Mouse (Mus musculus) central nervous system, embryonic 14 days (tissue): Measurements from ENCODE around the gene Olfr689. TPM values are rescaled to one million over a fixed set of nuclear protein-coding genes. Genes with fewer than 3 reads are reported as not detected.

ENCODE experiments used
- polyA plus RNA-seq: library from polyadenylated mRNA; depleted of rRNA; stranded (reverse); fragments of >200 nt; gene quantifications from 2 replicates; pipeline ENCODE4 v1.2.3, GENCODE M21; 2012; rRNA removed

The Olfr689 gene
- not detected in 2 replicates for polyA plus RNA-seq

DNA sequence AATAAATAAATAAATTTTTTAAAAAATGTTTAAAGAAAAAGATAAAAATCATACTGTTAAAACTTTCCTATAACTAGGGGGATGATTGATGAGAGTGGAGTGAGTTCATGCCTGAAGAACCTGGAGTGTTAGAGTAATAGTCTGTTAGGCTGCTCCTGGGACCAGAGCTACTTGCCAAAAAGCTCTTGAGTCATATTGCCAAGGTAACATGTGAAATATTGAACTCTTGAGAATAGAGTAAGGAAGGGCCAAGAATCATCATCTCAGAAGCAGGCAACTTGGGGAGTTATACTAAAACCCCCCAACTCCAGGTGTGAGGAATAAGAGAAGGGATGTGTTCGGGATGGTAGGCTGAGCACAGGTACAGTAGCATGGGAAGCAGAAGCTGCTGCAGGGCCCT lies at the start of gene Olfr689:
Gene Olfr689 (plus strand): TSS at position 301 of the 400 bp plus-strand sequence.

DNA sequence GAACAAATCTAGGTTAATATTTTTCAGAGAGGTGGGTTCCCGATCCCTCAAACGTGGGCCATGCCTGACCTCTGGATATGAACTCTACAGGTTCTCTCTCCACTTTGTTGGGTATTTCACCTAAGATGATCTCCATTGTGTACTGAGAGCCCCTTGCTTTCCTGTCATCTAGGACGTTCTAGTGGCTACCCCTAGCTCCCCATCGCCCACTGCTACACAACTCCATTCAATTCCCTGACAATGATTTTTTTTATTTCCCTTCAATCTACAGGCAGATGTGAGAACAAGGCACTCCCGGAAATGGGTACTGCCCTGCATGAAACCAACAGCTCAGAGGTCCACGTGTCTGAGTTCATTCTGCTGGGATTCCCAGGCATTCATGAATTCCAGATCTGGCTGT lies 23.2 kb upstream of the Olfr689 start, which contains the start of gene Olfr688:
Gene Olfr688 (plus strand): TSS at position 301 of the 400 bp plus-strand sequence.

GRCm38 (mm10) chr7:105334004-105334403 lies 23.0 kb downstream of the Olfr689 start, which contains the start of gene Olfr690:
Olfr690 (minus strand) TSS chr7:105334104.

GRCm38 (mm10) chr7:105342170-105342569 lies 31.2 kb downstream of the Olfr689 start, which contains the start of gene Olfr691:
Olfr691 (minus strand) TSS chr7:105342270.

GRCm38 (mm10) chr7:105367930-105368329 lies 57.0 kb downstream of the Olfr689 start, which contains the start of gene Olfr692:
Olfr692 (plus strand) TSS chr7:105368230.

Other genes starting within 250 kb of the Olfr689 start
- not detected in 2 replicates for gene Olfr678, start 246.7 kb upstream of the Olfr689 start, polyA plus RNA-seq
- not detected in 2 replicates for gene Olfr679, start 230.0 kb upstream of the Olfr689 start, polyA plus RNA-seq
- gene Olfr680-ps1, start 218.3 kb upstream of the Olfr689 start, polyA plus RNA-seq, result not detected in 2 replicates
- gene Olfr681, start 194.3 kb upstream of the Olfr689 start, polyA plus RNA-seq, result not detected in 2 replicates
- gene Olfr683, start 164.2 kb upstream of the Olfr689 start, polyA plus RNA-seq, result not detected in 2 replicates
- not detected in 2 replicates for gene Olfr684, start 147.5 kb upstream of the Olfr689 start, polyA plus RNA-seq
- gene Olfr685, start 125.2 kb upstream of the Olfr689 start, polyA plus RNA-seq, result not detected in 2 replicates
- gene Olfr686, start 103.7 kb upstream of the Olfr689 start, polyA plus RNA-seq, result not detected in 2 replicates
- not detected in 2 replicates for gene Olfr688, start 23.1 kb upstream of the Olfr689 start, polyA plus RNA-seq
- gene Olfr690, start 22.9 kb downstream of the Olfr689 start, polyA plus RNA-seq, result 0.16 and 0.17 TPM in 2 replicates
- gene Olfr691, start 31.1 kb downstream of the Olfr689 start, polyA plus RNA-seq, result 0.14 and 0.17 TPM in 2 replicates
- not detected in 2 replicates for gene Olfr692, start 57.1 kb downstream of the Olfr689 start, polyA plus RNA-seq
- gene Gm5901, start 63.9 kb downstream of the Olfr689 start, polyA plus RNA-seq, result 0.05 TPM in 1 of 2 replicates, not detected in the other
- gene Fam160a2, start 88.9 kb downstream of the Olfr689 start, polyA plus RNA-seq, result 36.0 and 37.7 TPM in 2 replicates
- gene Cnga4, start 93.4 kb downstream of the Olfr689 start, polyA plus RNA-seq, result 0.18 and 0.34 TPM in 2 replicates
- 1.7 and 1.9 TPM in 2 replicates for gene Cckbr, start 114.6 kb downstream of the Olfr689 start, polyA plus RNA-seq
- 22.6 and 32.7 TPM in 2 replicates for gene Cavin3, start 171.1 kb downstream of the Olfr689 start, polyA plus RNA-seq
- 37.1 and 42.4 TPM in 2 replicates for gene Smpd1, start 243.2 kb downstream of the Olfr689 start, polyA plus RNA-seq